Mouse (Mus musculus) liver, adult 2 months (tissue): ENCODE measurements around the gene Mcrs1.

Experiments
- CTCF ChIP-seq: fragments of 200-500 bp; IDR thresholded peaks from 2 replicates; pipeline ENCODE4 v1.5.1; 2011; ENCODE audit warnings: low read depth, low read length, control low read depth
- POLR2A ChIP-seq: fragments of 200-500 bp; IDR thresholded peaks from 2 replicates; pipeline ENCODE4 v1.6.1; 2011; ENCODE audit warnings: low read length, control low read depth; ENCODE audit not compliant: insufficient read depth; ENCODE audit errors: extremely low read depth

GRCm38 (mm10) chr15:99240129-99240528 lies 11.6 kb downstream of the Mcrs1 start:
- TF ChIP-seq CTCF (peak; percentile 38; the same call in 1 of the 2 replicates), POLR2A (no peak)
